Mouse (Mus musculus) CH12.LX (cell line): ENCODE results near the gene Ackr1. TPM values are rescaled to one million over a fixed set of nuclear protein-coding genes. Genes with fewer than 3 reads are reported as not detected.
A peak's percentile ranks its signal among the peaks of the same experiment; 100 is the strongest.

Experiments used
- DNase-seq: peaks from one replicate; pipeline ENCODE4 v3.0.0-alpha.2; 2013; ENCODE audit errors: extremely low read depth
- H3K27ac ChIP-seq: 2 replicates; pipeline ENCODE4 v1.5.1; 2012; ENCODE audit warnings: low read depth, mild to moderate bottlenecking, control low read depth, moderate library complexity; ENCODE audit not compliant: insufficient read depth
- H3K27me3 ChIP-seq: replicated peaks from 2 replicates; pipeline ENCODE3; 2012; ENCODE audit warnings: inconsistent platforms
- H3K36me3 ChIP-seq, 2 experiments: replicated peaks in 1 of 2; 2 replicates each; pipeline versions ENCODE3 to v1.6.1; 2012; ENCODE audit warnings: inconsistent platforms in 1 of 2, low read length in 1 of 2, mild to moderate bottlenecking in 1 of 2, mixed read lengths in 1 of 2, moderate library complexity in 1 of 2; ENCODE audit not compliant: control insufficient read depth in 1 of 2, insufficient read depth in 1 of 2
- H3K4me1 ChIP-seq, 2 experiments: 2 replicates each; pipeline ENCODE4 v1.6.1; 2012; ENCODE audit warnings: inconsistent platforms in 1 of 2, moderate library complexity in 1 of 2; ENCODE audit not compliant: insufficient read depth in 2 of 2, control insufficient read depth in 1 of 2
- H3K4me2 ChIP-seq: 2 replicates; pipeline ENCODE4 v1.6.1; 2012; ENCODE audit warnings: low read depth, mild to moderate bottlenecking, control low read depth; ENCODE audit not compliant: poor library complexity, insufficient read depth, severe bottlenecking
- H3K4me3 ChIP-seq, 3 experiments: fragments of 150-350 bp in 1 of 3; sonication (generic) in 1 of 3; replicated peaks in 1 of 3; 2 replicates each; pipeline versions ENCODE3 to v1.5.1; 2011 to 2012; ENCODE audit warnings: low read depth in 2 of 3, low read length in 2 of 3, mild to moderate bottlenecking in 2 of 3, moderate library complexity in 2 of 3, control low read depth in 1 of 3, improper control_type of control experiment in 1 of 3, inconsistent platforms in 1 of 3, mixed read lengths in 1 of 3; ENCODE audit not compliant: poor library complexity in 1 of 3
- H3K79me2 ChIP-seq: replicated peaks from 2 replicates; pipeline ENCODE4 v1.6.1; 2012; ENCODE audit warnings: mild to moderate bottlenecking, moderate library complexity; ENCODE audit not compliant: control insufficient read depth, poor library complexity, insufficient read depth, severe bottlenecking; ENCODE audit errors: extremely low read depth
- H3K9ac ChIP-seq: 2 replicates; pipeline ENCODE4 v1.6.1; 2012; ENCODE audit warnings: low read depth, mild to moderate bottlenecking, control low read depth, moderate library complexity; ENCODE audit not compliant: insufficient read depth
- H3K9me3 ChIP-seq: replicated peaks from 2 replicates; pipeline ENCODE3; 2012; ENCODE audit warnings: low read length, inconsistent platforms, mixed read lengths
- BHLHE40 ChIP-seq: IDR thresholded peaks from 2 replicates; pipeline ENCODE4 v1.6.1; 2011; ENCODE audit warnings: mild to moderate bottlenecking, low read depth, low read length, improper control_type of control experiment
- CTCF ChIP-seq, 2 experiments: IDR thresholded peaks in 1 of 2; conservative IDR thresholded peaks in 1 of 2; 2 replicates each; pipeline ENCODE4 v1.5.1; 2011 to 2012; ENCODE audit warnings: low read depth in 2 of 2, low read length in 2 of 2, improper control_type of control experiment in 1 of 2, inconsistent platforms in 1 of 2, mild to moderate bottlenecking in 1 of 2, moderate library complexity in 1 of 2
- E2F4 ChIP-seq: IDR thresholded peaks from 2 replicates; pipeline ENCODE4 v1.6.1; 2011; ENCODE audit warnings: low read depth, low read length, improper control_type of control experiment; ENCODE audit not compliant: insufficient replicate concordance
- ELF1 ChIP-seq: IDR thresholded peaks from 2 replicates; pipeline ENCODE4 v1.6.1; 2014; ENCODE audit warnings: low read depth, mild to moderate bottlenecking, inconsistent platforms, low read length, improper control_type of control experiment
- HCFC1 ChIP-seq: IDR thresholded peaks from 2 replicates; pipeline ENCODE4 v1.6.1; 2012; ENCODE audit warnings: low read depth, mild to moderate bottlenecking, inconsistent platforms, low read length, improper control_type of control experiment
- IRF4 ChIP-seq: IDR thresholded peaks from 2 replicates; pipeline ENCODE4 v1.6.1; 2014; ENCODE audit warnings: low read depth, mild to moderate bottlenecking, inconsistent platforms, low read length, improper control_type of control experiment
- MAFK ChIP-seq: IDR thresholded peaks from 2 replicates; pipeline ENCODE4 v1.6.1; 2011; ENCODE audit warnings: low read length, improper control_type of control experiment; ENCODE audit not compliant: insufficient replicate concordance
- MYC ChIP-seq: IDR thresholded peaks from 2 replicates; pipeline ENCODE4 v1.6.1; 2011; ENCODE audit warnings: low read depth, mild to moderate bottlenecking, improper control_type of control experiment, low read length
- NELFE ChIP-seq: IDR thresholded peaks from 2 replicates; pipeline ENCODE4 v1.6.1; 2011; ENCODE audit warnings: low read depth, low read length, improper control_type of control experiment
- NRF1 ChIP-seq: IDR thresholded peaks from 2 replicates; pipeline ENCODE4 v1.6.1; 2014; ENCODE audit warnings: low read depth, mild to moderate bottlenecking, inconsistent platforms, low read length, improper control_type of control experiment, moderate library complexity
- PAX5 ChIP-seq: IDR thresholded peaks from 2 replicates; pipeline ENCODE4 v1.6.1; 2012; ENCODE audit warnings: low read length, inconsistent platforms, mixed read lengths
- POLR2A ChIP-seq: IDR thresholded peaks from 2 replicates; pipeline ENCODE4 v1.6.1; 2011; ENCODE audit warnings: low read depth, mild to moderate bottlenecking, improper control_type of control experiment, low read length
- RAD21 ChIP-seq: IDR thresholded peaks from 2 replicates; pipeline ENCODE4 v1.6.1; 2011; ENCODE audit warnings: low read depth, mild to moderate bottlenecking, low read length, improper control_type of control experiment, moderate library complexity
- SMC3 ChIP-seq: IDR thresholded peaks from 2 replicates; pipeline ENCODE4 v1.6.1; 2011; ENCODE audit warnings: low read depth, low read length, improper control_type of control experiment
- USF1 ChIP-seq: IDR thresholded peaks from 2 replicates; pipeline ENCODE4 v1.6.1; 2014; ENCODE audit warnings: low read depth, mild to moderate bottlenecking, inconsistent platforms, low read length, improper control_type of control experiment
- USF2 ChIP-seq: conservative IDR thresholded peaks from 2 replicates; pipeline ENCODE4 v1.6.1; 2011; ENCODE audit warnings: low read depth, low read length, improper control_type of control experiment
- ZC3H11A ChIP-seq: IDR thresholded peaks from 2 replicates; pipeline ENCODE4 v1.6.1; 2012; ENCODE audit warnings: low read depth, mild to moderate bottlenecking, inconsistent platforms, low read length, improper control_type of control experiment
- ZKSCAN1 ChIP-seq: IDR thresholded peaks from 2 replicates; pipeline ENCODE4 v1.6.1; 2012; ENCODE audit warnings: low read depth, inconsistent platforms, low read length, improper control_type of control experiment, borderline replicate concordance
- dilution Hi-C: fragments of 300-500 bp; cut with MboI; formaldehyde crosslinking; loops from 2 replicates; pipeline ENCODE4 v1.14.3; 2020; ENCODE audit warnings: low sequenced_read_pairs; ENCODE audit not compliant: extremely low pct_unique_long_range_greater_than_20kb, extremely low pct_ligation_motif_present
- in situ Hi-C: fragments of 300-500 bp; cut with MboI; formaldehyde crosslinking; loops from 3 replicates; pipeline ENCODE4 v1.14.3; 2019; ENCODE audit warnings: low sequenced_read_pairs, low pct_ligation_motif_present, low pct_unique_long_range_greater_than_20kb, mixed read lengths
- polyA plus RNA-seq: library from polyadenylated mRNA; unstranded; fragments of >175 nt; gene quantifications from 2 replicates; pipeline ENCODE4 v1.2.1, GENCODE M21; 2012; ENCODE audit warnings: low read depth; ENCODE audit not compliant: insufficient read length
- total RNA-seq, 2 experiments: library from RNA; depleted of rRNA; stranded (reverse); fragments of 300-350 nt in 1 of 2; fragments of >200 nt in 1 of 2; gene quantifications; 2 replicates each; pipeline ENCODE4 v1.2.3; 2012 to 2014

Gene Ackr1
- total and polyA plus RNA-seq, 3 experiments, result not detected

DNA sequence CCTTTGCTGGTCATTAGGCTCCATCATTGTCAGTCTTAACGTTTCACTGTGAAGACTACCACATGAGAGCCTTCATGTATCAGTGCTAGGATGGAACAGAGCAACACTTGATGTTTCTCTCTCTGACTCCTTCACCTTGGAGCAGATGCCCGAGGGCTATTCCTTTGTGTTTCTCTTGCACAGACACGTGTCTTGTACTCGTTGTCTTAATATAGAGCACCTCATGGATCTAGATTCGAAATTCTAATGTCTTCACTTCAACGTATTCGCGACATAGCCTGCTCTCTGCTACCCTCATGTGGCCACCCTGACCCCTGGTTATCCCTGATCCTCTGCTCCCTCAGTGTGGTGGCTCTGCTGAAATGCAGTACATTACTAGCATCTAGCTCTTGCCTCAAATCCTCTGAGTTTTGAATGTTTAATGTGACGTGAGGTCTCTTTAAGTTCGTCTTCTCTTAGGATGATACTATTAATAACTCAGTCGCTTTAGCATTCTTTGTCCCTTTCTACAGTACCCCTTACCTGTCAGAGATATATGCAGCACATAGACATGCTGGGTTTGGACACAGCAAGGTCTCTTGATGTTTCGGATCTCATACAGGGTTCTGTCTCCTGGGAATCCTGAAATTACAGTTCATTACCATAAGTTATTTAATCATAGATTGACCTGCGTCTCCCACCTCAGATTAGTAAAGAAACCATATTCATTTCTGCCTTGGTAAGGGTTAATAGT is 44.0 kb upstream of the Ackr1 start:
- no peak for TF ChIP-seq PAX5
- peak; percentile 52 for TF ChIP-seq ZC3H11A
- TF ChIP-seq USF2, result no peak
- TF ChIP-seq SMC3, result peak; percentile 89
- no peak for TF ChIP-seq USF1
- no peak for TF ChIP-seq BHLHE40
- peak; percentile 56; the same call in 1 of the 2 replicates for TF ChIP-seq NELFE
- no peak for TF ChIP-seq MAFK
- peak; percentile 68 to 99 for TF ChIP-seq CTCF (conservative IDR thresholded peaks at IDR 0.05 in 1 of 2, IDR thresholded peaks at IDR 0.05 in 1 of 2; ENCODE audit: low read depth in 2 of 2, low read length in 2 of 2)
- TF ChIP-seq IRF4, result no peak
- no peak for TF ChIP-seq HCFC1
- TF ChIP-seq ZKSCAN1, result no peak
- TF ChIP-seq NRF1, result no peak
- TF ChIP-seq RAD21, result peak; percentile 88
- TF ChIP-seq ELF1, result no peak
- no peak for TF ChIP-seq MYC
- Histone ChIP-seq H3K4me1 (no peaks in the 10 kb centered on the region), H3K79me2 (no peaks in the 10 kb centered on the region), H3K36me3 (no peaks in the 10 kb centered on the region), H3K4me3 (no peak overlapping the region), H3K27ac (no peak overlapping the region), H3K27me3 (no peaks in the 10 kb centered on the region), H3K9me3 (no peaks in the 10 kb centered on the region), H3K9ac (no peak overlapping the region), H3K4me2 (peak overlapping the region; percentile 34; the same call in 1 of the 2 replicates)
- DNase-seq, result peak; percentile 57
- dilution Hi-C loops (no loop called here), in situ Hi-C loops (loop anchor here (25.0 kb wide), 2 partner anchors 740 to 965 kb away; partner anchors contain the start of gene Dusp23)

GRCm38 (mm10) chr1:173374020-173374419 is 40.5 kb upstream of the Ackr1 start:
- Histone ChIP-seq H3K4me2 (no peak overlapping the region), H3K27ac (no peak overlapping the region), H3K9ac (no peak overlapping the region), H3K79me2 (no peaks in the 10 kb centered on the region), H3K36me3 (no peaks in the 10 kb centered on the region), H3K4me3 (no peak overlapping the region), H3K9me3 (no peaks in the 10 kb centered on the region), H3K27me3 (peaks cover 11% of the 10 kb centered on the region), H3K4me1 (no peaks in the 10 kb centered on the region)
- TF ChIP-seq E2F4 (no peak), POLR2A (no peak), ZKSCAN1 (no peak)
- in situ Hi-C loops, result no loop called here
- dilution Hi-C loops, result no loop called here
- DNase-seq, result no peak
